Mouse (Mus musculus) gastrocnemius, adult 2 months (tissue): ENCODE data around the gene Nploc4. TPM values are rescaled to one million over a fixed set of nuclear protein-coding genes. Genes with fewer than 3 reads are reported as not detected.
"Not testable (repeated sequence)": the region's sequence is repeated elsewhere in the genome, so short reads cannot be mapped to it uniquely, and the experiment has no call there.

ENCODE experiments used
- DNase-seq: peaks from one replicate; pipeline ENCODE4 v3.0.0; 2022
- H3K27ac ChIP-seq: fragments of 200-600 bp; 2 replicates; pipeline ENCODE4 v1.8.1; 2022; ENCODE audit warnings: mild to moderate bottlenecking
- H3K4me3 ChIP-seq: fragments of 200-600 bp; 2 replicates; pipeline ENCODE4 v1.8.1; 2022; ENCODE audit warnings: mild to moderate bottlenecking, moderate library complexity
- CTCF ChIP-seq: fragments of 200-600 bp; IDR thresholded peaks from 2 replicates; pipeline ENCODE4 v1.8.1; 2022; ENCODE audit warnings: antibody characterized with exemption, mild to moderate bottlenecking, moderate library complexity
- intact Hi-C: fragments of 180-260 bp; cut with DNase I; formaldehyde crosslinking; loops from one replicate; pipeline ENCODE4 v1.15.1; 2025
- total RNA-seq, 2 experiments: library from RNA; stranded (reverse); gene quantifications; 2 replicates each; pipeline ENCODE4 v1.2.3; 2021

Gene Nploc4
- total RNA-seq, 2 experiments from 2014 or later = 75.8 to 94.9 TPM

DNA sequence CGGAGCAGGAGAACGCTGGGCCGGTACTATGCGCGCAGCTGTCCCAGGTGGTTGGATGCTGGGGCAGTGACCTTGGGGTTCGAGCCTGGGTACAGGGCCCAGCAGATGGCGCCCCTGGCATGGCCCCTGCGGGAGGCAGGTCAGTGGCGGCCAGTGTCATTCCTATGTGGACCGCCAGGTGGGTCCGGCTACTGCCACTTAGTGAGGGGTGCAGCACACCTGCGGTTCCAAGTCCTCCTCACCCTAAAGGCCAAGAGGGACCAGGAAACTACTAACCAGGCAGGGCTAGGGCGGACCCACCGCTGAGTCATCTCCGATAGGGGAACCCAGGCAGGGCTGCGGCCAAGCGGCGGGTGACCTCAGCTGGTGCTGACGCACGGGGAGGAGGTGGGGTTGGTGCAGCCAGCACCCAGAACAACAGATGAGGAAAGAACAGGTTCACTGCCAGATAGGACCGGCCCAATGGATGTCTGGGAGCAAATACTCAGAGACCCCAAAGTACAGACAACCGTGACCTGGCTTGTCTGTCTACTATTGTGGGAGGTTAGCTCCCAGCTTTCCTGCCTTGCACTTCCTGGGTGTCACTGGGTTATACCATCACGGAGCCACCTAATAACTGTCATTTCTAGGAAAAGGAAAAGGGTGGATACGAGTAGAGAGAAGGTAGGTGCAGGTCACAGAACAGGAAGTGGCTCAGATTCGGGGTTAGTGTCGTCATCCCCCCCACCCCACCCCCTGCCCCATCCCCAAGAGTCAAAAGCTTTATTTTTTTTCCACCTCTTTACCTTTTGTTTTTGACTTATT is 83.8 kb downstream of the Nploc4 start:
- TF ChIP-seq CTCF = peak; percentile 89
- DNase-seq = peak; percentile 93
- intact Hi-C loops = no loop called here
- Histone ChIP-seq H3K27ac (peak overlapping the region; percentile 100), H3K4me3 (peak overlapping the region; percentile 65)

DNA sequence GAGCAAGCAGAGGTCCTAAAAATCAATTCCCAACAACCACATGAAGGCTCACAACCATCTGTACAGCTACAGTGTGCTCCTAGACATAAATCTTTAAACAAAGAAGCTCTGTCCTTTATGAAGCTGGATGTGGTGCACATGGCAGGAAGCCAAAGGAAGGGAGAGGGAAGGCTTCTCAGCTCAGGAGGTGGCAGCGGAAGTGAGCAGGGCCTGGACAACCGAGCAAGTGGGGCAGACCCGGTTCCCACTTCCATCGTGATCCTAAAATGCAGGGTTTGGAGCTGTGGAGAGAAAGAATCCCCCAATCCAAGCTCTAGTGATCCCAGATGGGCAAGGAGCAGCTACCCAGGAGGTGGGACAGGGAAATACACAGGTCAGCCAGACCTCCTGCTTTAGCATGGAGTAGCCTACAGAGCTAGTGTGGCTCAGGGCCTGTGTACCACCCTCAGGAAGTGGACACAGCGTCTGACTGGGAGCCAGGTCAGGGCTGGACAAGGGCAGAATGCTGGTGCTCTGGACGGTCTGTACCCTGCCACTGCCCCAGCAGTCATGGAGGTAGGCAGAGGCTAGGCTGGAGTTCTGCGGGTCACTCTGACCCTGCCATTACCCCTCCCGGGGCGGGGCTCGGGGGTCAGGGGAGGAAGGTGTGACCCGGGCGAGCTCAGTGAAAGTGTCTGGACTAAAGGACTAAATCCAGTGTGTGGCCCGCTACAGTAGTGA is 84.8 kb downstream of the Nploc4 start:
- DNase-seq = peak; percentile 46
- intact Hi-C loops = no loop called here
- Histone ChIP-seq H3K27ac (peak overlapping the region; percentile 100), H3K4me3 (no peak overlapping the region)
- TF ChIP-seq CTCF = no peak

DNA sequence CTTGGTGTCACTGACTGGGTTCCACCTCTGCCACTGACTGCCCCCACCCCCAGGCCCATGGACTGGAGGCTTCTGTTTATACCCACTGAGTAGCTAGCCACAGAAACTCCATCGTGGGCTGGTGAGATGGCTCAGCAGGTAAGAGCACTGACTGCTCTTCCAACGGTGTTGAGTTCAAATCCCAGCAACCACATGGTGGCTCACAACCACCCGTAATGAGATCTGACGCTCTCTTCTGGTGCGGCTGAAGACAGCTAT is 85.5 kb downstream of the Nploc4 start:
- H3K4me3 ChIP-seq, intact Hi-C loops: not testable (repeated sequence)
- peak; percentile 21 for DNase-seq
- peak overlapping the region; percentile 100 for H3K27ac ChIP-seq

DNA sequence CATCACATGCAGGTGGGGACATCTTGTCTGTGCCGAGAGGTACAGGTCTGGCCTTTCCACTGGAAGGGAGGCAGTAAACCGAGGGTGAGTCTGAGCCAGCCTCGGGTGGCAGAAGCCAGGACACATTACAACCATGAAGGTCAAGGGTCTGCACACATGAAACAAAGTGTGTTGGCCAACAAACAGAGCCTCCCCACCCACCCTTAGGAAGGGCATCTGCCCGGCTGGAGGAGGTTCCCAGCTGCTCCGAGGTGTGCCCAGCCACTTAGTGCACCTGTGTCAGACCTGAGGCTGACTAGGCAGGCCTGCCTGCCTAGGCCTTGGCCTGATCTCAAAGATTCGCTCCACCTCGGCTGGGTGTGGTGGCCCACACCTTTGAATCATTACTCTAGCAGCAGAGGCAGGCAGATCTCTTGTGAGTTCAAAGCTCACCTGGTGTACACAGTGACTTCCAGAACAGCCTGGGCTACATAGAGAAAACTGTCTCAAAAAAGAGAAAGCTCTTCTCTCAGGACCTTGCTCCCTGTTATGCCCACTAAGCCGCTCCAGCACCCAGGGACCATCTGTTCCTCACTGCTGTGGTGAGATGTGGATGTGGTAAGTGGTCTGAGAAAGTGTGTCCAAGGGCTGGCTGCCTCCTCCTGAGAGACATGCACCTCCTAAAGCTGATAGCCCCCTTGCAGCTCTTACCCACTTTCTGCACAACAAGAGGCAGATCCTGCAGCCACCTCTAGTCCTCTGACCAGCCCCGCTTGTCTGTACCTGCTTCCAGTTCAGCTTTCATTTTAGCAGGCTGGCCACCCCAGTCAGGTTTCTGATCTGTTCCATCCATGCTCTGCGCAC is 86.0 kb downstream of the Nploc4 start:
- Histone ChIP-seq H3K27ac (peak overlapping the region; percentile 100), H3K4me3 (peak overlapping the region; percentile 98)
- DNase-seq = peak; percentile 30
- no peak for TF ChIP-seq CTCF
- intact Hi-C loops = no loop called here

DNA sequence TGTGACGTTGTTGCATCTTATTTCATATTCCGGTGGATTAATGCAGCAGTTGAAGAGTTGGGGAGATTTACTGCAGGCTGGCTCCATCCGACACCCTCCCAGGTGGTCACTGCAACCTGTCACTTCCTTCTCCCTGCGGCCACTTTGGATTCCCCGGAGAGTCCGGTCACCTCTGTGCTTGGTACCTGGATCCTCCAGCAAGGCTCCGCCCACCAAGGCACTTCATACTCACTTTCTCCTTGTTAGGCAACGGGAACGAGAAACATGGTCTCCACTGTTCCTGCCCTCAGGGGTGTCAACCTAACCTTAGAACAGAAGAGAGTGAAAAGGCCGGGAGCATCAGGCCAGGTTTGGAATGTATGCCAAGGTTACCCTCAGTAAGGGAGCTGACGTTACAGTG is 86.8 kb downstream of the Nploc4 start:
- no peak for TF ChIP-seq CTCF
- peak; percentile 54 for DNase-seq
- peak overlapping the region; percentile 98 for H3K4me3 ChIP-seq
- peak overlapping the region; percentile 100 for H3K27ac ChIP-seq
- intact Hi-C loops = no loop called here

DNA sequence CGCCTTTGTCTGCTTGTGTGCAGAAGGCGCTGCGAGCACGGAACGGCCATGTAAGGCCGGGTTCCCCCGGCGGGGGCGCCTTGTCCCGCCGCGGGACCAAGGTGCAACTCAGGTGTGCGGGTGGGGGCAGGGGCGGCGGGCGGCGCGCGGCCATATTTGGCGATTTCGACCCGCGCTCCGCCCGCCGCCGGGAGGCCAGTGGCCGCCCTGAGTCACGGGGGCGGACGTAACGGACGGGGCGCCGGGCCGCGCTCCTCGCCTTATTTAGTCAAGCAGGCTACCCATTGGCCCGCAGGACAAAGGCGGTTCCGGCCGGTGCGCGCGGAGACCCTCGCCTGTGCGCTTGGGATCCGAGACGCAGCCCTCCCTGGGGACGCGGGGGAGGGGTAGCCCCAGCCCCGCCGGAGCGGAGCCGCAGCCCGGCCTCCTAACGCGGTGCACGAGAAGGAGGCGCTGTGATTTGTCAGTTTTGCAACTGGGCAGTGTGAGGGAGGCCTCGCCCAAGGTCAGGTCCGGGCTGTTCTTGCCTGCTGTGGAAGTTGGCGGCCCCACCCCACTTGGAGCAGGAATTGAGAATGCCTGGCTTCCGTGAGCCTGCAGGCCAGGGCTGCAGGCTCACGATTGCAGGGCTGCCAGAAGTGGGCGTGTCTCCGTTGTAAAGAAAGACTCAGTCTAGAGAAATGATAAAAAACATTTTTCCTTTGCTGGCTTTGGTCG is 87.4 kb downstream of the Nploc4 start:
- peak overlapping the region; percentile 98 for H3K4me3 ChIP-seq
- peak overlapping the region; percentile 100 for H3K27ac ChIP-seq
- intact Hi-C loops = loop anchor here (2.0 kb wide), 1 partner anchor 29 kb away; the partner anchor contains the start of gene Faap100
- DNase-seq = peak; percentile 97
- no peak; the same call in 1 of the 2 replicates for TF ChIP-seq CTCF

DNA sequence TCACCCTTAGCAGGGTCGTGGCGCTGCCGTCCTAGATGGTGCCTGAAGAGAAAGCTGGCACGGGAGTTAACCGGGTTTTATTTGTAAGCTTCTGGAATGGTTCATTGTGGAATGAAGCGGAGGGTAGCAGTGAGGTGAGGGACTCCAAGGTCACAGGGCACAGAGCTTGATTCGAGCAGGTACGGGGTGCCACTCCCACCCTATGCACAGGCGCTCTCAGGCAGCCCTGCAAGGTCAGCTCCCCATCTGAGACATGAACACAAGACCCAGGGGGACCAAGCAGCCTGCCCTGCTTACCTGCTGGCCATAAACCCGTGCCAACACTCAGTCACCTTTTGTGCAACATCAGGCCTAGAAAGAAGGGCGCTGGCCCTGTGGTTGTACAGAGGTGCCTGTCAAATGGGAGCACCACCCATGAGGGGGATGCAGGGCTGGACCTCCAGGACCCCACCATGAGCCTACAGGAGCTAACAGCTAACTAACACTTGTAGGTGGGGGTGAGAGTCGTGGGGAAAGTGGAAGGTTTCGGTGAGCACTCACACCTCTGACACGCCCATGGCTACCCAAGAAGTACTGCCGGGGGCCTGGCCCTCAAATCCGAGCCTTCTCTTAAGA is 88.0 kb downstream of the Nploc4 start:
- Histone ChIP-seq H3K27ac (peak overlapping the region; percentile 100), H3K4me3 (peak overlapping the region; percentile 98)
- TF ChIP-seq CTCF = no peak
- DNase-seq = peak; percentile 65
- intact Hi-C loops = loop anchor here (2.0 kb wide), 1 partner anchor 29 kb away; the partner anchor contains the start of gene Faap100

DNA sequence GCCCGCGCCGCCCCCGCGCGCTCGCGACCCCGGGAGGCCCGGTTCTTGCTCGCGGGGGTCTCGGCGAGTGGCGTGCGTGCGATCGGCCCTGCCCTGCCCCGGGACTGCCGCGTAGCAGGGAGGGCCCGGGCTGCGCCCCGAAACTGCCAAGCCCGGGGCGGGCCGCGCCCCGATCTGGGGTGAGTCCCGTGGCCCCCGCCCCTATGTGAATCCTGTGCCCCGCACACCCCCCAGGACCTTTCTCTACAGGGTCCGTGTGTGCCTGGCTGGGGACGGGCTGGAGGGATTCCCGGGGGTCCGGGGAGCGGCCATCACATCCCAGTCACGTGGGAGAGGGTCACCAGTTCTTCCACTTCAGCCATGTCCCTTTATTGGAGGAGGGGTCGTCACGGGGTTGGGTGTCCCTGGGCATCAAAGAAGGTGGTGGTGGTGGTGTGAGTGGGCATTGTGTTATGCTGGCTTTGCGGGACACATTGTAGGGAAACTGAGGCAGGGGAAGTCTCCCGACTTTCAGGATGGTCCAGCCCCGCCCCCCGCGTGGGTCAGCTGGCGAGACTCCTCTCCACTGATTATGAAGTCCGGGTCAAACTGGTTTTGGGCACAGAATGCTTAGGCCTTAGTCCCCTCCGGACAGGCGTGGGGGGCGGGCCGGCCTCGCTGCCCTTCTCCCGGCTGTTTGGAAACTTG is 88.7 kb downstream of the Nploc4 start:
- intact Hi-C loops = loop anchor here (2.0 kb wide), 1 partner anchor 30 kb away; the partner anchor contains the start of gene Faap100
- no peak for TF ChIP-seq CTCF
- H3K27ac ChIP-seq = peak overlapping the region; percentile 100
- peak; percentile 80 for DNase-seq
- peak overlapping the region; percentile 98 for H3K4me3 ChIP-seq

DNA sequence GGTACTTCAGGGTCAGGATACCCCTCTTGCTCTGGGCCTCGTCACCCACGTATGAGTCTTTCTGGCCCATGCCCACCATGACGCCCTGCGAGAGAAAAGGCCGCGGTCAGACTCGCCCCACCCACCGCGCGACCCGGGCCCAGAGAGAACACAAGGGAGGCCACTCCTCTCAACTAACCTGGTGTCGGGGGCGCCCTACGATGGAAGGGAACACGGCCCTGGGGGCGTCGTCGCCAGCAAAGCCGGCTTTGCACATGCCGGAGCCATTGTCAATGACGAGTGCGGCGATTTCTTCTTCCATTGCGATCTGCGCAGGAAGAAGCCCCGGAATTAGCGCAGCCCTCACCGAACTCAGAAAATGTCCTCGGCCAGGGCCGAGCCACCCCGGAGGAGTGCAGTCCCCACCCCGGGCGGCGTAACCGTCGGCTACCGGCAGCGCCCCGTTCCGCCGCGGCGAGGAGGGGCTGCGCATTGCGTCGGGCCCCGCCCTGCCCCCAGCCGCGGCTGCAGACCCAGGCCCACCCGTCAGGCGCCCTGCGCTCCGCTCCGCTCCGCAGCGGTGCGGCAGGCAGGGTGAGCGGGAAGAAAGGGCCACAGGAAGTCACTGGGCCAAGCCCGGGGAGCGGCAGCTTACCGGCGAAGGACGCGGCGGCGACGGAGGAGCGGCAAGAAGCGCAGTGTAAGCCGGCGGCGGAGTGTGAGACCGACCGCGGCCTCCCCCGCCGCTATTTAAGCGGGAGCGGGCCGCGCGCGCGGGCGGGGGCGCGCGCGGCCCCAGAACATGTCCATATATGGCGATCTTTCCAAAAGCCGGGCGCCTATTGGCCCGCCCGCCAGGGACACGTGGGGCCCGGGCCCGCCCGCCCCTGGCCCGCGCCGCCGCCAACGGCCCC is 89.5 kb downstream of the Nploc4 start, which contains the start of gene Actg1:
TSS of gene Actg1 (minus strand) at position 752 of the 893 bp plus-strand sequence.
- Histone ChIP-seq H3K4me3 (peak within 1 kb of the TSS; percentile 98), H3K27ac (peak within 1 kb of the TSS; percentile 100)
- peak; percentile 94 for DNase-seq
- TF ChIP-seq CTCF = no peak
- intact Hi-C loops = loop anchor here (2.0 kb wide), 1 partner anchor 31 kb away; the partner anchor contains the start of gene Faap100

DNA sequence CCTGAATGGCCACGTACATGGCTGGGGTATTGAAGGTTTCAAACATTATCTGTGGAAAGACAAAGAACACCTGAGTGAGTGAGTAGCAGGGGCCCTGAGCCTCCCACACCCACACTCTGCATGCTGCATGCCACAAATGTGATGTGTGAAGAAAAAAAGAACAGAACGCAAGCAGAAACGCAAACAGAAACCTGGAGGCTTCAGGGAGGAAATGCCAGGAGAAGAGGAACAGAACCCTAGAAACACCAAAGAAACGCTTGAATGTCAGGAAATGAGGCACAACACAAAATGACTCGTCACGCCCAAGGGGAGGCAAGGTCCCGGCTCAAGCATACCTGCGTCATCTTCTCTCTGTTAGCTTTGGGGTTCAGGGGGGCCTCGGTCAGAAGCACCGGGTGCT is 90.2 kb downstream of the Nploc4 start:
- intact Hi-C loops = no loop called here
- TF ChIP-seq CTCF = no peak
- DNase-seq = peak; percentile 27
- Histone ChIP-seq H3K4me3 (peak overlapping the region; percentile 98), H3K27ac (peak overlapping the region; percentile 100)

DNA sequence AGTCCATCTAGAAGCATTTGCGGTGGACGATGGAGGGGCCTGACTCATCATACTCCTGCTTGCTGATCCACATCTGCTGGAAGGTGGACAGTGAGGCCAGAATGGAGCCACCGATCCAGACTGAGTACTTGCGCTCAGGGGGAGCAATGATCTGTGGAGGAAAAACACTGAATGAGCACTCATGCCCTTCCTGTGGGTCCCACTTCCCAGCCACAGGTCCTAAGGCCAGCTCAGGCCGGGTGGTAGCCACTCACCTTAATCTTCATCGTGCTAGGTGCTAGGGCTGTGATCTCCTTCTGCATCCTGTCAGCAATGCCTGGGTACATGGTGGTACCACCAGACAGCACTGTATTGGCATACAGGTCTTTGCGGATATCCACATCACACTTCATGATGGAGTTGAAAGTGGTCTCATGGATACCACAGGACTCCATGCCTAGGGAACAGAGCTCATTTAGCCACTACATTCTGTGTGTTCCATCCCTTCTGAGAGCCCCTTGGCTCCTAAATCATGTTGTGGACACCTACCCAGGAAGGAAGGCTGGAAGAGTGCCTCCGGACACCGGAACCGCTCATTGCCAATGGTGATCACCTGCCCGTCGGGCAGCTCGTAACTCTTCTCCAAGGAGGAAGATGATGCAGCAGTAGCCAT is 91.0 kb downstream of the Nploc4 start:
- H3K27ac ChIP-seq = peak overlapping the region; percentile 80
- peak overlapping the region; percentile 81 for H3K4me3 ChIP-seq
- DNase-seq = peak; percentile 24
- intact Hi-C loops = not testable (repeated sequence)
